Mouse (Mus musculus): Measurements from ENCODE around the gene Mptx1. TPM values are rescaled to one million over a fixed set of nuclear protein-coding genes. Genes with fewer than 3 reads are reported as not detected.
"Not testable (repeated sequence)": the region's sequence is repeated elsewhere in the genome, so short reads cannot be mapped to it uniquely, and the experiment has no call there.

The Mptx1 gene
- polyA plus RNA-seq (2015; fragmentation: Nextera tagmentation; extraction: Ambion mirVana): 0.50 and 1.3 TPM in 2 replicates

DNA sequence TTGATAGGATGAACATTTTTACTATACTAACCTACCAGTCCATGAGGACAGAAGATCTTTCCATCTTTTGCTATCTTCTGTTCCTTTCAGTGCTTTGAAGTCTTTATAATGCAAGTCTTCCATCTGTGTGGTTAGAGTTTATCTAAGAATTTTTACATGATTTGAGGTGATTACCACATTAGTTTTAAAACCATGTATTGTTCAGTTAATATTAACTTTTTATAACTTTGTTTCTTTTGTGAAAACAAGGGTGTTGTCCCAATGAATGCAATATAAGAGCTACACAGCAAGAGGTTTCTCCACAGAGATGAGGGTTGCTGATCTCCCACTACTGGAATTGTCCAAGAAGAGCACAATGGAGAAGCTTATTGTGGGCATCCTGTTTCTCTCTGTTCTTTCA lies at the start of gene Mptx1:
Gene Mptx1, plus strand, starts transcription at position 301 of the 400 bp plus-strand sequence.
- Histone ChIP-seq H3K27me3 (ENCODE audit: control insufficient read depth, insufficient read depth, low read length) (no peaks in the 10 kb centered on the region), H3K36me3 (ENCODE audit: control insufficient read depth, insufficient read depth, low read length) (no peaks in the 10 kb centered on the region), H3K9ac (ENCODE audit: low read length) (no peak within 1 kb of the TSS), H3K9me3 (replicated peaks; ENCODE audit: control insufficient read depth, low read length) (no peaks in the 10 kb centered on the region), H3K4me2 (ENCODE audit: low read depth, low read length) (no peak within 1 kb of the TSS), H3K4me3 (replicated peaks; ENCODE audit: low read length) (no peak within 1 kb of the TSS), H3K4me1 (ENCODE audit: control insufficient read depth, insufficient read depth, low read length) (no peaks in the 10 kb centered on the region), H3K27ac (ENCODE audit: low read length) (no peak within 1 kb of the TSS)
- no peak for ATAC-seq (ENCODE audit: insufficient read depth, low FRiP score)

DNA sequence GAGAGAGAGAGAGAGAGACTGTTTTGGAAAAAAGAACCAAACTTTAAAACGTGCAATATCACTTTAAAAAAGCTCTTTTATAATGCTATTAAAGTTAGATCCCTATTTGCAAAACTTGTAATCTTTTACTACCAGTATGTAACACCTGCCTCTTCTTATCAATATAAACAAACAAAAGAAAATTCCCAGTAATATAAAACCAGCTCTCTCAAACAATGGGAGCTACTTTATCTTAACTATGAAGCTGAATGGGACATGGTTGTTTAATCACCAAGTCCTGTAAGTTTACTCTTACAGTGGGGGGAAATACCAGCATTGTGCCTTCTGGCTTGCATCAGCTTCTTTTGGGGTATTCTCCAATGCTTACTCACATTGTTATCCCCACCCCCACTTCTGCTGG lies 27.2 kb upstream of the Mptx1 start:
- Histone ChIP-seq H3K9me3 (replicated peaks; ENCODE audit: control insufficient read depth, low read length) (no peaks in the 10 kb centered on the region), H3K4me1 (ENCODE audit: control insufficient read depth, insufficient read depth, low read length) (no peaks in the 10 kb centered on the region), H3K27me3 (ENCODE audit: control insufficient read depth, insufficient read depth, low read length) (no peaks in the 10 kb centered on the region), H3K4me3 (replicated peaks; ENCODE audit: low read length) (no peak overlapping the region), H3K9ac (ENCODE audit: low read length) (no peak overlapping the region), H3K4me2 (ENCODE audit: low read depth, low read length) (no peak overlapping the region), H3K27ac (ENCODE audit: low read length) (no peak overlapping the region), H3K36me3 (ENCODE audit: control insufficient read depth, insufficient read depth, low read length) (no peaks in the 10 kb centered on the region)
- WGBS: 22% methylated on average over 1 of the region's 1 CpGs
- ATAC-seq (ENCODE audit: insufficient read depth, low FRiP score): peak; percentile 69; the same call in 1 of the 2 replicates

DNA sequence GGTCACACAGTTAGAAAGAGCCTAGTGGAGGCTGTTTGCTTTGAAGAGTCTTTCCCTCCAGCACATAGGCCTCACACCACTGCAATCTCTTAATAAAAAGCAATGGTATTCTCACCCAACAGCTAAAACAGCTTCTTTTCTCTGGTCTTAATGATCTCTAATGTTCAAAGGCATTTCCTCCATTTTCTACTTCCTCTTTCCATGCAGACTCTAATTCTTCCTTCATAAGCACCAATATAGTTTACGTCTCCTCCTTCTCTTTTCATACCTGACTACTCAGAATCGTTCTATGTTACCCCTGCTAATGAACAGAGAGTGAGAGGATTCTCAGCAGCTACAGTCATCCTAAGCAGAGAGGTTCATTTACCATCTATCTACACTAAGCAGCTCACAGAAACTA lies 13.0 kb upstream of the Mptx1 start:
- 79% methylated on average over 2 of the region's 2 CpGs for WGBS
- Histone ChIP-seq H3K36me3 (ENCODE audit: control insufficient read depth, insufficient read depth, low read length) (no peaks in the 10 kb centered on the region), H3K27me3 (ENCODE audit: control insufficient read depth, insufficient read depth, low read length) (no peaks in the 10 kb centered on the region), H3K9ac (ENCODE audit: low read length) (no peak overlapping the region), H3K4me1 (ENCODE audit: control insufficient read depth, insufficient read depth, low read length) (no peaks in the 10 kb centered on the region), H3K4me3 (replicated peaks; ENCODE audit: low read length) (no peak overlapping the region), H3K9me3 (replicated peaks; ENCODE audit: control insufficient read depth, low read length) (no peaks in the 10 kb centered on the region), H3K27ac (ENCODE audit: low read length) (no peak overlapping the region), H3K4me2 (ENCODE audit: low read depth, low read length) (no peak overlapping the region)
- no peak for ATAC-seq (ENCODE audit: insufficient read depth, low FRiP score)

DNA sequence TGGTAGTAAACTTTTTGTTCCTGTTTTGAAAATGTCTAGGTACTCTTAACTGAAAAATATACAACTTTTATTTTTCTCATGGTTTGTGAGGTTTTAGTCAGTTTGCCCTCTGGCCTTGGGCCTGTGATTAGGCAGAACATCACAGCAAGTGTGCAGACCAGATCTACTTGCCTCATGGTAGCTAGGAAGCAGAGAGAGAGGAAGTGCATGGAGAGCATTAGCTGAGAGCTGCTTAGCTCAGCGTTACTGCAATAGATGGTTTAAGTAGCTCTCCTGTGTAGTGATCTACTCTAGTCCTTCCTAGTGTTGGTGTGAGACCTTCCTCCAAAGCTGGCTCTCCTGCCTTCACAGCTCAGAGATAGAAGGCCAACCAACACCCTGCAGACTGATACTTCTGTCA lies 23.3 kb downstream of the Mptx1 start:
- H3K4me1 ChIP-seq (ENCODE audit: control insufficient read depth, insufficient read depth, low read length); H3K9ac ChIP-seq (ENCODE audit: low read length): not testable (repeated sequence)
- 63% methylated on average over 1 of the region's 1 CpGs for WGBS

DNA sequence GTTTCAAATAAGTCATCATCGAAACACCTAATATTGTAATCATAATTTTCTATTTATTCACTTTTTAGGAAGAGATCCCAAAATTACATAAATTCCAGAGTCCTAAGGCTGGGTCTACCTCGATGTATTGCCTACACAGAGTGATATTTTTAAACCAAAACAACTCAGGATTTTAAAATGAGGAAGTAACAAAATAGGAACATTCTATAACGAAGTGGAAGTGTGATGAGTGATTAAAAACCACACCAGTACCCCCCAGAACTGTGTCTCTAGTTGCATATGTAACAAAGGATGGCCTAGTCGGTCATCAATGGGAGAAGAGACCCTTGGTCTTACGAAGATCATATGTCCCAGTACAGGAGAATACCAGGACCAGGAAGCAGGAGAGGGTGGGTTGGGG lies 24.3 kb downstream of the Mptx1 start:
- no peak for ATAC-seq (ENCODE audit: insufficient read depth, low FRiP score)
- WGBS: 74% methylated on average over 5 of the region's 5 CpGs
- H3K36me3 ChIP-seq (ENCODE audit: control insufficient read depth, insufficient read depth, low read length): no peaks in the 10 kb centered on the region
- H3K27ac ChIP-seq (ENCODE audit: low read length): no peak overlapping the region
- no peak overlapping the region for H3K9ac ChIP-seq (ENCODE audit: low read length)
- H3K4me3 ChIP-seq (replicated peaks; ENCODE audit: low read length): no peak overlapping the region
- H3K4me1 ChIP-seq (ENCODE audit: control insufficient read depth, insufficient read depth, low read length): no peaks in the 10 kb centered on the region
- H3K4me2 ChIP-seq (ENCODE audit: low read depth, low read length): no peak overlapping the region
- H3K27me3 ChIP-seq (ENCODE audit: control insufficient read depth, insufficient read depth, low read length): no peaks in the 10 kb centered on the region
- H3K9me3 ChIP-seq (replicated peaks; ENCODE audit: control insufficient read depth, low read length): no peaks in the 10 kb centered on the region

More for the DNA sequence above, 23.3 kb downstream of the Mptx1 start:
- not testable (repeated sequence) for H3K27ac ChIP-seq (ENCODE audit: low read length); H3K4me3 ChIP-seq (replicated peaks; ENCODE audit: low read length); H3K9me3 ChIP-seq (replicated peaks; ENCODE audit: control insufficient read depth, low read length); H3K27me3 ChIP-seq (ENCODE audit: control insufficient read depth, insufficient read depth, low read length); H3K4me2 ChIP-seq (ENCODE audit: low read depth, low read length); ATAC-seq (ENCODE audit: insufficient read depth, low FRiP score); H3K36me3 ChIP-seq (ENCODE audit: control insufficient read depth, insufficient read depth, low read length)

DNA sequence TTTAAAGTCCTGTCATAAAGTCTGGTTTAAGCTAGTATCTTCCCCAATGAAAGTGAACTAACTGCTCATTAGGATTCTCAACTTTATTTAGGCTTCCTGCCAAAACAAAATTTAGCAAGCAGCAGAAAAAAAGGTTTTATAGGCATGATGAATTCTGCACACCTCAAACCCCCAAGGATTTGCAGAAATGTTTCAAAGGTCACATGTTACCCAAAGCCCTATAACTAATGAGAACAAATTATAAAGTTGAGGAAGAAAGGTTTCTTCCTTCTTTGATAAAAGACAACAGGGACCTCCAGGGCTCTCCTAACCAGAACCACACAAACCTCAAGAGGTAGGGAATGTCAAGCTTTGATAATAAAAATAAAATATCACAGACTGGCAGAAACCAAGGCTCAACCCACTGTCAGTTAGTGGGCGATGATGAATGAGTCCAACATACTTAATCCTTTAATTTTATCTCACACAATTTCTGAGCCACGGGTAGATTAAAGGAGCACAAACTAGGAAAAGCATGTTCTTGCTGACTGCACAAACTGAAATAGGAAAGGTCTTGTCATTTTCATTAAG lies 34.6 kb downstream of the Mptx1 start, which contains the start of gene Olfr417:
Gene Olfr417, plus strand, starts transcription at position 241 of the 570 bp plus-strand sequence.
- H3K9me3 ChIP-seq (replicated peaks; ENCODE audit: control insufficient read depth, low read length): no peaks in the 10 kb centered on the region
- no peak within 1 kb of the TSS for H3K9ac ChIP-seq (ENCODE audit: low read length)
- H3K27ac ChIP-seq (ENCODE audit: low read length): no peak within 1 kb of the TSS
- H3K27me3 ChIP-seq (ENCODE audit: control insufficient read depth, insufficient read depth, low read length): no peaks in the 10 kb centered on the region
- no peak within 1 kb of the TSS for H3K4me2 ChIP-seq (ENCODE audit: low read depth, low read length)
- 62% methylated on average over 2 of the region's 2 CpGs for WGBS
- no peak for ATAC-seq (ENCODE audit: insufficient read depth, low FRiP score)
- no peaks in the 10 kb centered on the region for H3K36me3 ChIP-seq (ENCODE audit: control insufficient read depth, insufficient read depth, low read length)
- no peak within 1 kb of the TSS for H3K4me3 ChIP-seq (replicated peaks; ENCODE audit: low read length)
- no peaks in the 10 kb centered on the region for H3K4me1 ChIP-seq (ENCODE audit: control insufficient read depth, insufficient read depth, low read length)

DNA sequence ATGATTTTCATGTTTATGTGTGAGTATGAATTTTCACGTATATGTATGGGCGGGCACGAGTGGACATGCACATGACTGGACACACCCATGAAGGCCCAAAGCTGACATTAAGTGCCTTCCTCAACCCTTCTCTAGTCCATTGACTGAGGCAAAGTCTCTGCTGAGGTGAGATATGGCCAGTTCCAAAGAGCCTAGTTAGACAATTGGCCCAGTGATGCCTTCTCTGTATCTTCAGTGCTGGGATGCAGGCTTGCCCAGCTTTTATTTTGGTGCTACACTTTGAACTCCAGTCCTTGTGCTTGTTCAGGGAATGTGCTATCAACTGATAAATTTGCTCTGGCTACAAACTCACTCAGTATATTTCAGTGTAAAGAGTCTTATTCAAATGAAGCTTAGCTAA lies 43.5 kb downstream of the Mptx1 start:
- Histone ChIP-seq H3K9ac (ENCODE audit: low read length) (no peak overlapping the region), H3K27me3 (ENCODE audit: control insufficient read depth, insufficient read depth, low read length) (no peaks in the 10 kb centered on the region), H3K4me1 (ENCODE audit: control insufficient read depth, insufficient read depth, low read length) (no peaks in the 10 kb centered on the region), H3K27ac (ENCODE audit: low read length) (no peak overlapping the region), H3K4me2 (ENCODE audit: low read depth, low read length) (no peak overlapping the region), H3K36me3 (ENCODE audit: control insufficient read depth, insufficient read depth, low read length) (no peaks in the 10 kb centered on the region), H3K9me3 (replicated peaks; ENCODE audit: control insufficient read depth, low read length) (no peaks in the 10 kb centered on the region), H3K4me3 (replicated peaks; ENCODE audit: low read length) (no peak overlapping the region)
- ATAC-seq (ENCODE audit: insufficient read depth, low FRiP score): no peak
- WGBS: 87% methylated on average over 3 of the region's 3 CpGs

Other genes starting within 250 kb of the Mptx1 start
- not detected in 2 replicates for gene Olfr429, start 246.2 kb upstream of the Mptx1 start, polyA plus RNA-seq (2015; fragmentation: Nextera tagmentation; extraction: Ambion mirVana)
- gene Olfr427, start 233.6 kb upstream of the Mptx1 start, polyA plus RNA-seq (2015; fragmentation: Nextera tagmentation; extraction: Ambion mirVana): not detected in 2 replicates
- gene Olfr231, start 209.4 kb upstream of the Mptx1 start, polyA plus RNA-seq (2015; fragmentation: Nextera tagmentation; extraction: Ambion mirVana): not detected in 2 replicates
- gene Olfr424, start 199.0 kb upstream of the Mptx1 start, polyA plus RNA-seq (2015; fragmentation: Nextera tagmentation; extraction: Ambion mirVana): not detected in 2 replicates
- gene Olfr420, start 174.9 kb upstream of the Mptx1 start, polyA plus RNA-seq (2015; fragmentation: Nextera tagmentation; extraction: Ambion mirVana): not detected in 2 replicates
- 1.5 and 2.4 TPM in 2 replicates for gene Spta1, start 157.7 kb upstream of the Mptx1 start, polyA plus RNA-seq (2015; fragmentation: Nextera tagmentation; extraction: Ambion mirVana)
- not detected in 2 replicates for gene Olfr419, start 78.5 kb upstream of the Mptx1 start, polyA plus RNA-seq (2015; fragmentation: Nextera tagmentation; extraction: Ambion mirVana)
- not detected in 2 replicates for gene Olfr417, start 34.6 kb downstream of the Mptx1 start, polyA plus RNA-seq (2015; fragmentation: Nextera tagmentation; extraction: Ambion mirVana)
- not detected in 2 replicates for gene Olfr248, start 60.5 kb downstream of the Mptx1 start, polyA plus RNA-seq (2015; fragmentation: Nextera tagmentation; extraction: Ambion mirVana)
- gene Olfr414, start 93.5 kb downstream of the Mptx1 start, polyA plus RNA-seq (2015; fragmentation: Nextera tagmentation; extraction: Ambion mirVana): 0.03 TPM in 1 of 2 replicates, not detected in the other
- gene Olfr220, start 111.6 kb downstream of the Mptx1 start, polyA plus RNA-seq (2015; fragmentation: Nextera tagmentation; extraction: Ambion mirVana): not detected in 2 replicates
- 0.61 and 0.89 TPM in 2 replicates for gene Fmn2, start 171.3 kb downstream of the Mptx1 start, polyA plus RNA-seq (2015; fragmentation: Nextera tagmentation; extraction: Ambion mirVana)

Measured in stomach, embryonic 16.5 days (tissue).